Mouse (Mus musculus) splenic B cell, adult 2 months (primary cell): ENCODE results near the gene Bahd1.
A peak's percentile ranks its signal among the peaks of the same experiment; 100 is the strongest.

Source experiments
- DNase-seq: peaks from one replicate; pipeline ENCODE4 v3.0.0-alpha.2; 2011; ENCODE audit warnings: low read depth, low spot score
- H3K27me3 ChIP-seq: 2 replicates; pipeline ENCODE4 v1.6.1; 2012; ENCODE audit warnings: mild to moderate bottlenecking, low read length, moderate library complexity, mixed read lengths; ENCODE audit not compliant: control insufficient read depth, poor library complexity, insufficient read depth, severe bottlenecking
- H3K36me3 ChIP-seq: 2 replicates; pipeline ENCODE4 v1.6.1; 2012; ENCODE audit warnings: mild to moderate bottlenecking, low read length, moderate library complexity, mixed read lengths; ENCODE audit not compliant: control insufficient read depth, poor library complexity, insufficient read depth, severe bottlenecking

Gene Bahd1

DNA sequence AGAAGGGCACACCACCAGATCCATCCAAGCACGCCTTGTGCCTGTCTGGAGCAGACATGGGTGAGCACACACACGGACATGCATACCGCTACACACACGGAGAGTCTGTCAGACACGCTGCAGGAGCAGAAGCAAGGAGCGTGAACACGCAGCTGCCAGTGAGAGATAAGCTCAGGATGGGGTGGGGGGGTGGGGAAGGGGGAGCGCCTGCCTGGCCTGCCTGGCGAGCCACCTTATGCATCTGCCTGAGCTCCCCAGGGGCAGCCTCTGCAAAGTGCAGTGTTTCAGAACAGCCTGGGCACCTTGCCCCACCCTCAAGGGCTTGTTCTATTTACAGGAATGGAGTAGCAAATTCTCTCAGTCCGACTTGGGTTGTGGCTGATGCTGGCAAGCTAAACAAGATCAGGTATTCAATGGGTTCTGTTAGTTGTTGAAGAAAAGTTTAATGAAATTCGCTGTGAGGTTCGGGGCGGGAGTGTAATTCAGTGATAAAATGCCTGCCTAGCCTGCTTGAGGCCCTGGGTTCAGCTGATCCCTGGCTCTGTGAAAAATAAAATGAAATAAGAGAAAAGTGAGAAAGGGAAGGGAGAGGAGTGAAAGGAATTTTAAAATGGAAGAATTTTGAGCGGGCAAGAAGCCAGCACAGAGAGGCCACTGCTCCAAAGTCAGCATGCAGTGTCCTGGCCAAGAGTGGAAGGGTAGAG, 12.2 kb upstream of the Bahd1 start:
- peak; percentile 38 for DNase-seq
- H3K36me3 ChIP-seq: no peaks in the 10 kb centered on the region
- H3K27me3 ChIP-seq: no peaks in the 10 kb centered on the region

DNA sequence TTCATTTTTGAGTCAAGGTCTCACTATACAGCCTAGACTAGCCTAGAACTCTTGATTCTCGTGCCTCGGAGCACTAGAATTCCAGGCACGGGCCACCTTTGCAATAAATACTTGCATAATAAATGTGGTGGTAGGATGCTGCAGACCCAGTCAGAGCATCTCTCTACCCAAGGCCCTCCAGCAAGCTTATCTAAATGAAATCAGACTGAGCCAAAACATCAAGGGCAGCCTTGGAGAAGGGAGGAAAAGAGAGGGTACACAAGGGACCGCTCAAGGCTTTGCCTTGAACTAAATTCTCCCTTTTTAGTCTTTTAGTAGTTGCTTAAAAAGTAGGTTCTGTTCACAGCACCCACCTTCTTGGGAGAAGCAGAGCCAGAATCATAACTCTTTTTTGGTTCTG, 9.0 kb upstream of the Bahd1 start:
- Histone ChIP-seq H3K27me3 (no peaks in the 10 kb centered on the region), H3K36me3 (no peaks in the 10 kb centered on the region)
- no peak for DNase-seq

DNA sequence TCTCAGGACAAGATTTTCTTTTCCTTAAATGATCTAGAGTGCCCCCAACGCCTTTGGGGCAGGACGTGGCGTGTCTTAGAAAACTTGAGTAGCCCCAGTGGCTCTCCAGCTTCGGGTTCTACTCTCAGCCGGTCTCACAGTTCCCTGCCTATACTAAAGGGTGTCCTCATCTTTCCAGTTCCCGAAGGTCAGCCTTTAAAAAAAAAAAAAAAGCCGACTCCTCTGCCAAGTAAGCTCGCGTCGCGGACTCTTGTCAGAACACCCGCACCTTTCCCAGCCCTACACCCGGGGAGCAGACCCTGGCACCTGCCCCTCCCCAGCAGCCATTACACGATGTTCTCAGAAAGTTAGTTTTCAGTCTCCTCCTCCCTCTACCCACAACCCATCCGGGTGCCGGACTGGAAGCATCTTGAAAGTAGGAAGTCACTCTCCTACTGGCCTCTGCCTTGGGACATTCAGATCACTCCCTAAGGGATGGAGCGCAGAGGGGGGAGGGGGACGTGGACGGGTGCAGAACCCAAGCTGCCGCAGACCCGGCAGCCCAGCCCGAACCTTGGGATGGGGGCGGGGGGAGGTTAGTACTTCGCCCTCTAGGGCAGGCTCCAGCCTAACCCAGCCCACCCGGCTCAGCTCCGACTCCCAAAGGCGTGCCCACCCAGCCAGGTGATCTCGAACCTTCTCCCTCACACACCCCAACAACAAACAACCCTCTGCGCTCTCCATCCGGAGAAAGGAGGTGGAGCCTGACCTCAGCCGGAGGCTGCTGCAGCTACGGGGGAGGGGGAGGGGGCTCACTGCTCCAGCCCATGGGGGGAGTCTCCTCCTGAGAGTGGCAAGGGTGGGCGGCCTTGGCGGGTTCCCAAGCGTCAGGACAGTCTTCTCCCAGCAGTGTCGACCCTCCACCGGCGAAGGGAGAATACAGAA, 3.9 kb upstream of the Bahd1 start:
- no peaks in the 10 kb centered on the region for H3K27me3 ChIP-seq
- H3K36me3 ChIP-seq: no peaks in the 10 kb centered on the region
- peak; percentile 50 for DNase-seq

DNA sequence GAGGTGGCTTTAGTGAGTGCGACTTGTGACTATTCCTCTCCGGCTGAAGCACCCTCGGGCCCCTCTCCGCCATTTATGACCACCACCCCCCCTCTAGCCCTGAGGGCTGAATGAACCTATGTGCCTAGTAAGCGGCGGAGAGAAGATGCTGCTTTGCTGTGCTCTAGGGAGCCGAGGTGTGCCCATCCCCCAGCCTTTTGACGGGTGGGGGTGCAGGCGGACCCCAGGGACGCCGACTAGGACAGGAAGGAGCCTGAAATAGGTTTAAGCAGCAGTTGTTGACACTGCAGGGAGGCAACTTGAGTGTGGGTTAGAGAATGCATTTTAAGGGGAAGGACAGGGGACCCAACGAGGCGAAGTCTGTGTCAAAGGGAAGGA, 3.3 kb upstream of the Bahd1 start:
- peak; percentile 48 for DNase-seq
- H3K27me3 ChIP-seq: no peaks in the 10 kb centered on the region
- H3K36me3 ChIP-seq: no peaks in the 10 kb centered on the region

DNA sequence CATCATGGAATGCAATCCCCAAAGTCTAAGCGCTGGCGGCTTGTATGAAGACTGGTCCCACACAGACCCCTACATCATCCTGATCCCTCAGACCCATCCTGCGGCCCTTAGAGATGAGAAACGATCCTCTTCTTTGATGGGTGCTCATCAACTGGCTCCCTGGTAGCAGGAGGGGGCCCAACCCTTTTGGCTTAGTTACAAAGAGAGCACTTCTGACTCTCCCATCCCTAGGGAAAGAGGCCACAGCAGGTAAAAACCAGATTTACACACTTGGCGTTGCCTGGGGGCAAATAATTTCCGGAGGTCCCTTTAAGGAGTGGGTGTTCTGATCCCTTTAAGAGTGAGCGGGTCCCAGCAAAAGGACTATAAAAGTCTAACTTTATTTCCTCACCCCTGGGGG, 2.8 kb upstream of the Bahd1 start:
- Histone ChIP-seq H3K27me3 (no peaks in the 10 kb centered on the region), H3K36me3 (no peaks in the 10 kb centered on the region)
- no peak for DNase-seq

DNA sequence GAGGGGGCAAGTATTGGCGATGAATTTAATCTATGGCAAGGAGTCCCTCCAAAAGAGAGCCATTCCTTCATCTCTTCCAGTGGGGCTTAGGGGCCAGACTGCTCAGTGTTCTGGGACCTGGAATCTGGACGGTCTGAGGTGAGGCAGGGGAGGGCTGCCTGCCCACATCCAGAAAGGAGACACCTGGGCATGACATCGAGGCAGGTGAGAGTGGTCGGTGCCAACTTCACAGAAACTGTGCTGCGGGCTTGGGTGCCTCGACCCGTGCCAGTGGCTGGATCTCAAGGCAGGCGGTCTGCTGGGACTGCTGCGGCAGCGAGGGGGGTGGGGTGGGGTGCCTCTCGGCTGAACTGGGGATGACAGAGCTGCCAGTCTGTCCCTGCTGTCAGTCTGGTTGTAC, 2.4 kb upstream of the Bahd1 start:
- no peaks in the 10 kb centered on the region for H3K36me3 ChIP-seq
- DNase-seq: peak; percentile 25
- H3K27me3 ChIP-seq: no peaks in the 10 kb centered on the region

DNA sequence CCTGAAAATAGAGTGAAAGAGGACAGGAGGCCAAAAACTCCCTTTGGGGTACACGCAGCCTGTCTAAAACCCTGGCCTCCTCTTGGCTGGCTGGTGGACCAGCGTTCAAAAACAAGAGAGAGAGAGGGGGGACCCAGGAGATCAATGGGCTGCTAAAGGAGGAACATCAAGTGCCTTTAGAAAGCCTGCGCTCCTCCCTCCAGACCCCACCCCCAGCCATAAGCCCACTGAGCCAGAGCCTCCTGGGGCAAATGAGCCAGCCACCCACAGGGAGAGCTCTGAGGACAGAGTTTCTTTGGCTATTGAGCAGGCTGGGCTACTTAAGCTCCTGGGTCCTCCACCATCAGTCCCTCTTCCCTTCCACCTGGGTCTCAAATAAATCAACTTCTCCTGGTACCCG, 1.4 kb upstream of the Bahd1 start:
- DNase-seq: no peak
- H3K36me3 ChIP-seq: no peaks in the 10 kb centered on the region
- no peaks in the 10 kb centered on the region for H3K27me3 ChIP-seq

DNA sequence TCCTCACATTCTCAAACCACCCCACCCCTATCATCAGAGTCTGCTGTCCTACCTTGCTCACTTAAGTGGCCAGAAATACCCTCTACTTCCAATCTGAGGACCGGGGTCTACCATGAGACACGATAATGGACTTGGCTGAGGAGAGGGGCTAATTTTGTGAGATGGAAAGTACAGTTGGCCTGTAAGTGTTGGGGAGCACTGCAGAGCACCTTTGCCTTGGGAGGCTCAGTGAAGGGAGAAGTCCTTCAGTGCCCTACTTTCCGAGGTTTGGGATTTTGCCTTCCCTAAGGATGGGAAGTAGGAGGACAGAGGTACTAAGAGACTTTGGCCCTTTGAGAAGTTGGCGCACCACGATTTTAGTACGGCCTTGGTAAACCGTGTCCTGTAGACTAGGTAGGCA, 871 bp upstream of the Bahd1 start:
- no peak for DNase-seq
- Histone ChIP-seq H3K27me3 (no peaks in the 10 kb centered on the region), H3K36me3 (no peaks in the 10 kb centered on the region)

DNA sequence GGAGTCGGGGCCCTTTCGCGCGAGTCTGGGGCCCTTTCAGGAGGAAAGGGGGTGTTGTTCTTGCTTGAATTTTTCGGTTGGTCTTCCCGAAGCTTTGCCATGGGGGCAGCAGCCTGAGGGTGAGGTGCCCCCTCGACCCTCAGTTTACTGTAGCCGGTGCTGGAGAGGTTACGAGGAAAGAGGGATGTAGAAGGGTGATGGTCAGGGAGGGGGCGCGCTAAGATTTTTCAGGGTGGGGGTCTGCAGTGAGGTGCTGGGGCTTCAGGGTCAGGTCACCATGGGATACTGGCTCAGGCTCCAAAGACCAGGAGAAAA, 606 bp downstream of the Bahd1 start:
- Histone ChIP-seq H3K27me3 (no peaks in the 10 kb centered on the region), H3K36me3 (no peaks in the 10 kb centered on the region)
- peak; percentile 22 for DNase-seq

DNA sequence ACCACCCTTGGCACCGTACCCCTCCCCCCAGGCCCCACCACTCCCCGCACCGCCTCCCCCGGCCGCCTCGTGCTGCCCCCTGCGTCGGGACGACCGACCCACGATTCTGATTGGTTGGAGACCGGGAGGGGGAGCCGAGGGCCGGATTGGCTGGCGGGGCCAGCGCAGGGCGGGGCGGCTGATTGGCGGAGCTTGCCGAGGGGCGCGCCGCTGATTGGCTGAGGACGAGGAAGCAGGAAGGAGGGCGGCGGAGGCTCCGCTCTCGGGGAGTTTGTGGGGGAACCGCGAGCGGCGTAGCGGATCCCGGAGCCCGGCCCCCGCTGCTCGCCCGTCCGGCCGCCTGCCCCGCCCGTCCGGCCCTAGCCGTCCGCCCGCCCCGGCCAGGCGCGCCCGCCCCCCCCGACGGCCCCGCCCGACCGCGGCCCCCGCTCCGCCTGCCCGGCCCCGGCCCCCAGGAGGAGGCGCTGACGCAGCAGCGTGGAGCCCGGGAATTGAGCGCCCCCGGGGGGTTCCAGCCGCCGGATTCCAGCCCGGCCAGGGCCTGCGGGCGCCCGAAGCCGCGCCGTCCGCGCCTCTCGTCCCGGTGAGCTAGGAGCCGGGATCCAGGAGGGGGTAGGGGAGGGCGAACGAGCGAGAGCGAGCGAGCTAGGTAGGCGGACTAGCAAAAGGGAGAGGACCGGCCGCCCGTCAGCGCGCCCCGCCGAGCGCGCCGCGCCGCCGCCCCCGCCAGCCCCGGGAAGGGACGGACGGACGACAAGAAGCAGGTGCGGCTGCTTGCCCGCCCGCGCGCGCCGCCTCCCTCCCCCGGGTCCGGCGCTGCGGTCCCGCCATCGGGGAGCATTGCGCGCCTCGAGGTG, 1.2 kb downstream of the Bahd1 start:
- Histone ChIP-seq H3K36me3 (no peaks in the 10 kb centered on the region), H3K27me3 (no peaks in the 10 kb centered on the region)
- DNase-seq: peak; percentile 94

DNA sequence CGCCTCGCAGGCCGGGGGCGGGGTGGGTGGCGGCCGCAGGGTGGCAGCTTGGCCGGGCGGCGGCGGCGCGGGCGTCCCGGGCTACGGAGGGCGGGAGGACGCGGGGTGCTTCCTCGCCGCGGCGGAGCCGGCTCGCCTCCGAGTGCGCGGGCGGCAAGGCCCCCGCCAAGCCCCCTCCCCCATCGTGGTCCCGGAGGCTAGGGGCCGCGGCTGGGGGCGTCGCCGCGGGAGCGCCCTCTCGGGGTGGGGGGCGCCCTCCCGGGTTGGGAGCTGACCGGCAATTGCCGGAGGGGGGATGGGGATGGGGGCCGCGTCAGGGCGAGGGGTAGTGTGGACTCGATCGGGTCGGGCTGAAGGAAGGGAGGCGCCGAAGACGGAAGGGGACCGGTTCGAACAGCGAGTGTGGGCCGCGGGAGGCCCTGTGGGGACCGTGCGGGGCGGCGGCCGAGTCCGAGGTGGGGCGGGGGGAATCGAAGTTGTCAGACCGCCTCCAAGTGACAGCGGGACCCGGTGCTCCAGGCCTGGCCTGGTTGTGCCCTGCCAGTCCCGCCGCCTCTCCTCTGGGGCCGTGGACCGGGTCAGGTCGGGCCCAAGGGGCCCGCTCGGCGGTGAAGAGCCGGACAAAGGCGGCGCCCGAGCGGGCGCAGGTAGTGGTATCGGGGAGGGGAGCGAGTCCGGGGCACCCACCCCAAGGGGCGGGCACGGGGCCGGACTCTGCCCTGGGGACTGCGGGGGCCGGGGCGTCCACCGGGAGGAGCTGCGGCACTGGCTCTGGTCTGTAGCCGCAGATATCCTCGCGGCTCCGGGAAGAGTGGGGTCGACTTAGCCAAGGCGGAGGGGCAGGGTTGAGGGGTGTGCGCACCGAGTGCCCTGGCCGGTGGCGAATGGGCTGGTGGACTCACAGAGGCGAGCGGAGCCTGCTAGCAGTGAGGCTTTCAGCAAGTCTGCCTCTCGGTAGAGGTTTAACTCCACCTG, 2.2 kb downstream of the Bahd1 start:
- Histone ChIP-seq H3K36me3 (no peaks in the 10 kb centered on the region), H3K27me3 (no peaks in the 10 kb centered on the region)
- peak; percentile 43 for DNase-seq

DNA sequence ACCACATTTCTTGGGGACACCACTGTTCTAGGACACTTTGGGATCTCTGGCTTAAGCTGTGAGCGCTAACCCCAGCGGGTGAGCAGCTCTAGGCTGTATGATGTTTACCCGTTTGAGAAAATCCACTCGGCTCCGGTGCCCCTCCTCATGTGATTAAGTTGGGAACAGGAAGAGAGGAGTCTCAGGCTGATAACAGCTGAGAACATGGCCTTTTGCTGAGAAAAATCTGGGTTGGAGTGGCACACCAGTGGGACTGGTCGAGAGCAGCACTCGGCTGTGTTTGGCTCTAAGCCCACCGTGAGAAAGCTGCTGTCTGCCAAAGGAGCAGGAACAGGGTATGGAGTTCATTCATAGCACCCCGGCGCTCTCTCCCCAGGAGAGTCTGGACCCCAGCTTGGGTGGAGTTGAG, 3.2 kb downstream of the Bahd1 start:
- DNase-seq: no peak
- Histone ChIP-seq H3K27me3 (no peaks in the 10 kb centered on the region), H3K36me3 (no peaks in the 10 kb centered on the region)

DNA sequence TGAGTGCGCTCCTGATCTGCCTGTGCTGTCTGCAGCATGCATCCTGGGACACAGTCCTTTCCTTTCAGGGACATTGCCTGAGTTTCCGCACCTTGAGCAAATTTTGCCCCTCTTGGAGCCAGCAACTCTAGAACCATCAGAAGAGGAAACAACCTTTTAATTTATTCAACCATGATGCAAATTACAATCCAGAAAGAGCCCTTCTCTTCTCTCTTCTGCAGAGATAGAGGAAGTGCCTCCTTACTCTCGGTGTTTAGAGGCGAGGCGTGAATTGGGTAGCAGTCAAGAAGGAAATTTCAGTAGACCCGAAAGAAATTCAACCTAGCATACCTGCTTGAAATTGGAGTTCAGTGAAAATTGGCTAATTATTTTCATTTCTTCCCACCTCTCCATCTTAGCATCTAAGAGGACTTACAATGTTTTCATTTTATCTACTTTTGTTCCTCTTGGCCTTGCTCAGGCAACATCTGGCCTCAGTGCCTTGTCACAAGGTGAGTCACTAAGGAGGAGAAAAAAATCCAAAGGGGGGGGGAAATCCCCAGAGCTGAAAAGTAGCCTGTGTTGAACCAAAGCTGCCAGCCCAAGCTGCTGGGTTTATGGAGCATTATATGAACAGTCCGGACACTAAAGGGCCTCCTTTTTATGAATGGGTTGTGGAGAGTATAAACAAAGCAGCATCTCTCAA, 5.4 kb downstream of the Bahd1 start:
- DNase-seq: peak; percentile 80
- H3K36me3 ChIP-seq: no peaks in the 10 kb centered on the region
- H3K27me3 ChIP-seq: no peaks in the 10 kb centered on the region

DNA sequence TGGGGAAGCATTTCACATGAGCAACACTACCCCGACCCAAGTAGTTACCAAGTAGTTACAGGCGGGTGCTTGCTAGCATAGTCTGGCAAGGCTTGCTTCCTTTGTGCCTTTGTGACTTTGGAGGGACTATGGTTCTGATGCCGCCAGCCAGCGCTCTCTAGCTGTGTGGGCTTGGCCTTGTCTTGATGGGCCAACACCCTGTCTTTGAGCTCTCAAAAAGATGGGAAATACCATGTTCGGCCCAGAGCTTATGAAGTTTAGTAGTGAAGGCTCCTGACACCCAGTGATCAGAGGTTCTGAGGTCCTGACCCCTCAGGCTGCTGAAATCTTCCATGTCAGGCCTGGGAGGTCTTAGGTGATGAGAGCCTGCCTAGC, 5.9 kb downstream of the Bahd1 start:
- no peaks in the 10 kb centered on the region for H3K36me3 ChIP-seq
- DNase-seq: no peak
- H3K27me3 ChIP-seq: no peaks in the 10 kb centered on the region
